ENCODE assay signal across 8 mouse cellular contexts in the genomic region with DNA sequence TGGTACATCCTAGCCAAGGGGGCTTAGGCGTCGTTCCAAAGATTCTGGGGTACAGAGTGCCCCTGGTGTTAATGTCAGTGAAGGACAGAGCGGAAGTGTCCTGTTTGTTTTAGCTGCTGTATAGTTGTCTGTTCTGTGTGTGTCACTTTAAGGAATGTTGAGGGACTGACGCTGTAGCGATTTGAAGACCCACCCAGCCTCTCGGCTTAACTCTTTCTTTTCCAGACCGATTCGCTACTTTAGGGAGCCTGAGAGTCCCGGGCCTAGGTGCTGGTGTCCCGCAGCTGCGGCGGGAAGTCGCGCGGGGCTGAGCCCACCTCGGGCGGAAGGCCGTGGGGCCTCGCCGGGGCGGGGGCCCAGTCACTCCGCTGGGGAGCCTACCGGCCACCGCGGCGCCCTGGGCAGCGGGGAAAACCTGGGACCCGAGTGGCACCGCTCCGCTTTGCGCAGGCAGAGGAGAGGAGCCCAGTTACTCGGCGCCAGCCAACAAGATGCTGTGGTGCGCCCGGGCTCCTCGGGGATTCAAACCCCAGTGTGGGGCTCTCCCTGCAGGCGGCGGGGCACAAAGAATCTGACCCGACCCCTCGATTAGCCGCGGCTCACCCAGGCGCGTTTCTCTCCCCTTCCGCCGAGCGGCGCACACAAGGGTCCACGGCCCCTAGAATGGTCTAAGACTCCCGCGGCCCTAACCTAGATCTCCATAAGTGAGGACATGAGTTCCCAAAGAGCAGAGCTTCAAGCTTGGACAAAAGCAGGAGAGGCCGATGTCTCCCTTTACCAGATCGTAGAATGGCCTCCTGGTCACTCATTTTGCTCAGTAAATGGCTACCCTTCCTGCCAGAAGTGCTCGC. TPM values are rescaled to one million over a fixed set of nuclear protein-coding genes. Genes with fewer than 3 reads are reported as not detected.
DNase-seq lines count a peak whose midpoint lies in the region; ATAC-seq and TF ChIP-seq lines count a peak whose summit lies in the region.

No protein-coding gene starts in this region.

- H3K4me3 ChIP-seq in ES-E14 (ENCODE audit: insufficient read depth in 1 of 2, low read depth in 1 of 2, low read length in 2 of 2, poor library complexity in 1 of 2, severe bottlenecking in 1 of 2): peak overlapping the region; percentile 77 to 79
- peak overlapping the region; percentile 58 for H3K4me3 ChIP-seq in lung, embryonic 14.5 days (ENCODE audit: low read depth, low read length)

- in situ Hi-C loops in ES-E14 (cut with MboI; ENCODE audit: low sequenced_read_pairs in 2 of 2, unreplicated experiment in 2 of 2): no loop called here

- peak overlapping the region; percentile 68 for H3K4me2 ChIP-seq in lung, embryonic 14.5 days

- H3K9me3 ChIP-seq in ES-E14 (ENCODE audit: control insufficient read depth, insufficient read depth, low read depth, low read length): no peaks in the 10 kb centered on the region
- no peaks in the 10 kb centered on the region for H3K9me3 ChIP-seq in lung, embryonic 14.5 days (ENCODE audit: low read depth, low read length)

- WGBS in lung, embryonic 14.5 days: under 1% methylated on average over 54 of the region's 54 CpGs

- DNase-seq in ES-E14 (ENCODE audit: low read depth, low spot score): peak; percentile 38
- peak; percentile 75 for DNase-seq in forelimb bud, embryonic 11.5 days (ENCODE audit: low read depth, low spot score)
- DNase-seq in heart, postnatal 4 days: peak; percentile 80
- peak; percentile 61 to 63 for DNase-seq in layer of hippocampus, adult 8-10 months (ENCODE audit: low spot score in 2 of 2)
- peak; percentile 92 for DNase-seq in lung, embryonic 14.5 days
- DNase-seq in testis, postnatal 14 days (ENCODE audit: low spot score): peak; percentile 66

- H3K9ac ChIP-seq in ES-E14 (ENCODE audit: insufficient read depth, low read depth, low read length, poor library complexity, severe bottlenecking): peak overlapping the region; percentile 83
- H3K9ac ChIP-seq in lung, embryonic 14.5 days: peak overlapping the region; percentile 85

- peaks cover 5 to 13% of the 10 kb centered on the region in 2 experiments; a peak in 2 of 4 replicates for H3K4me1 ChIP-seq in ES-E14 (ENCODE audit: control insufficient read depth in 2 of 2, insufficient read depth in 2 of 2, low read length in 2 of 2, poor library complexity in 1 of 2)
- H3K4me1 ChIP-seq in lung, embryonic 14.5 days (ENCODE audit: insufficient read depth): peaks cover 8% of the 10 kb centered on the region; the same call in 1 of the 2 replicates

- peak overlapping the region; percentile 50; the same call in 1 of the 2 replicates for H3K27ac ChIP-seq in ES-E14 (ENCODE audit: insufficient read depth, low read depth, low read length, poor library complexity, severe bottlenecking)
- H3K27ac ChIP-seq in lung, embryonic 14.5 days (ENCODE audit: low read depth): peak overlapping the region; percentile 96

- peak; percentile 80 for ATAC-seq in cerebellum, adult (ENCODE audit: insufficient number of reproducible peaks, low FRiP score, low TSS enrichment)
- peak; percentile 84 for ATAC-seq in lung, embryonic 14.5 days (ENCODE audit: insufficient read depth)
- peak; percentile 42 for ATAC-seq in neutrophil, adult 5-6 weeks (ENCODE audit: extremely low read depth, insufficient number of reproducible peaks, low FRiP score, poor library complexity, severe bottlenecking)

- no peaks in the 10 kb centered on the region for H3K36me3 ChIP-seq in ES-E14 (ENCODE audit: control insufficient read depth, insufficient read depth, low read length, poor library complexity, severe bottlenecking)
- no peaks in the 10 kb centered on the region for H3K36me3 ChIP-seq in lung, embryonic 14.5 days (ENCODE audit: insufficient read depth)

- TF ChIP-seq CTCF in lung, embryonic 14.5 days (IDR thresholded peaks at IDR 0.05; ENCODE audit: low read depth): peak; percentile 44

- no peaks in the 10 kb centered on the region for H3K27me3 ChIP-seq in lung, embryonic 14.5 days (ENCODE audit: insufficient read depth, low read length)

TF ChIP-seq in ES-E14, 5 proteins besides CTCF, POLR2A, EP300 and RAD21:
- TF ChIP-seq HCFC1 (IDR thresholded peaks at IDR 0.05; ENCODE audit: borderline replicate concordance, insufficient read depth, low read length) (no peak), CHD2 (IDR thresholded peaks at IDR 0.05; ENCODE audit: low read depth, low read length) (no peak), ZC3H11A (IDR thresholded peaks at IDR 0.05; ENCODE audit: borderline replicate concordance, low read depth, low read length) (no peak), MAFK (IDR thresholded peaks at IDR 0.05; ENCODE audit: insufficient read depth, low read depth, low read length) (no peak), ZNF384 (IDR thresholded peaks at IDR 0.05; ENCODE audit: low read depth, low read length) (no peak)
TF ChIP-seq in ES-E14: peak in this region for 0.

RNA-seq across cellular contexts. Expression of a gene that starts 3.0 kb away (rescaled TPM):
- 3.4 and 3.7 TPM in 2 replicates for total RNA-seq in ES-E14 (2012; rRNA removed)
- total RNA-seq in heart, postnatal 4 days (2021): 1 to 10 TPM; 6.7 to 7.6 TPM
- 10 to 100 TPM in 1 of 4 experiments, 1 to 10 TPM in 3; 7.4 to 11.9 (median 8.2) TPM for total RNA-seq in layer of hippocampus, adult 8-10 months (2022)
- polyA plus RNA-seq in lung, embryonic 14.5 days (2014; fragmentation: Nextera tagmentation; extraction: Ambion mirVana): 4.5 and 4.6 TPM in 2 replicates
- total RNA-seq in neutrophil, adult 5-6 weeks (2017): 26.4 and 31.0 TPM in 2 replicates

RNA-seq across cellular contexts. Expression of a gene that starts 34.5 kb away (rescaled TPM):
- total RNA-seq in ES-E14 (2012; rRNA removed): 8.2 and 8.9 TPM in 2 replicates
- total RNA-seq in heart, postnatal 4 days (2021): 10 to 100 TPM; 11.0 to 12.7 TPM
- total RNA-seq in layer of hippocampus, adult 8-10 months (2022): 10 to 100 TPM; 10.9 to 15.0 (median 11.3) TPM
- 21.3 and 24.9 TPM in 2 replicates for polyA plus RNA-seq in lung, embryonic 14.5 days (2014; fragmentation: Nextera tagmentation; extraction: Ambion mirVana)
- total RNA-seq in neutrophil, adult 5-6 weeks (2017): 4.3 and 4.9 TPM in 2 replicates

RNA-seq across cellular contexts. Expression of a gene that starts 43.5 kb away (rescaled TPM):
- total RNA-seq in ES-E14 (2012; rRNA removed): 5.0 and 5.9 TPM in 2 replicates
- total RNA-seq in heart, postnatal 4 days (2021): 1 to 10 TPM; 2.6 to 3.0 TPM
- total RNA-seq in layer of hippocampus, adult 8-10 months (2022): 1 to 10 TPM; 4.3 to 6.4 (median 5.3) TPM
- 9.7 and 10.5 TPM in 2 replicates for polyA plus RNA-seq in lung, embryonic 14.5 days (2014; fragmentation: Nextera tagmentation; extraction: Ambion mirVana)
- 38.8 and 40.4 TPM in 2 replicates for total RNA-seq in neutrophil, adult 5-6 weeks (2017)

Comparison
In these comparisons a context has a peak if more than half of its experiments do, and no peak if none do; other contexts are left out.
1. Peak in every context shown above with its lines: DNase-seq, ATAC-seq, H3K4me3 ChIP-seq and H3K27ac ChIP-seq.
2. DNase-seq: peak in every context shown above with its lines; median percentile 92 in lung, embryonic 14.5 days; 80 in heart, postnatal 4 days; 75 in forelimb bud, embryonic 11.5 days; 66 in testis, postnatal 14 days; 62 in layer of hippocampus, adult 8-10 months; 38 in ES-E14.